Mouse (Mus musculus) brown adipose tissue, adult 24 weeks (tissue): ENCODE results near the gene Slc23a2. TPM values are rescaled to one million over a fixed set of nuclear protein-coding genes. Genes with fewer than 3 reads are reported as not detected.

Source experiments
- H3K27ac ChIP-seq: fragments of 200-500 bp; replicated peaks from 2 replicates; pipeline ENCODE4 v1.5.1; 2012; ENCODE audit warnings: low read depth, mild to moderate bottlenecking, low read length
- H3K4me1 ChIP-seq: fragments of 200-500 bp; 2 replicates; pipeline ENCODE4 v1.6.1; 2012; ENCODE audit warnings: low read length, mixed read lengths; ENCODE audit not compliant: control insufficient read depth, insufficient read depth, insufficient read length
- H3K4me3 ChIP-seq: fragments of 200-500 bp; 2 replicates; pipeline ENCODE4 v1.5.1; 2012; ENCODE audit warnings: low read depth, mild to moderate bottlenecking, low read length, moderate library complexity; ENCODE audit not compliant: insufficient read depth
- polyA plus RNA-seq: library from polyadenylated mRNA; stranded (reverse); fragments of >200 nt; gene quantifications from 2 replicates; pipeline ENCODE4 v1.2.4, GENCODE M21; 2012; ENCODE audit not compliant: missing spikeins, insufficient read depth, insufficient read length

The Slc23a2 gene
- polyA plus RNA-seq, 1 experiment = 12.3 TPM

GRCm38 (mm10) chr2:132031364-132032095 lies 113.4 kb downstream of the Slc23a2 start:
- H3K27ac ChIP-seq = no peak overlapping the region
- peaks cover 2% of the 10 kb centered on the region for H3K4me1 ChIP-seq
- no peak overlapping the region for H3K4me3 ChIP-seq

- Histone ChIP-seq H3K4me1 (peaks cover 2% of the 10 kb centered on the region), H3K27ac (peak overlapping the region; percentile 61), H3K4me3 (peak overlapping the region; percentile 53)
Observed at GRCm38 (mm10) chr2:132030418-132031363, 114.2 kb downstream of the Slc23a2 start.

- peaks cover 3% of the 10 kb centered on the region; the same call in 1 of the 2 replicates for H3K4me1 ChIP-seq
- peak within 1 kb of the TSS; percentile 71 for H3K4me3 ChIP-seq
- peak within 1 kb of the TSS; percentile 84 for H3K27ac ChIP-seq
Observed at GRCm38 (mm10) chr2:132029646-132030417, 115.1 kb downstream of the Slc23a2 start, which contains the start of gene Rassf2. Gene Rassf2, minus strand, starts transcription at chr2:132030258.

GRCm38 (mm10) chr2:132028894-132029605 lies 115.9 kb downstream of the Slc23a2 start:
- Histone ChIP-seq H3K4me3 (peak overlapping the region; percentile 71), H3K27ac (peak overlapping the region; percentile 84), H3K4me1 (peaks cover 4% of the 10 kb centered on the region)

- peak overlapping the region; percentile 71 for H3K4me3 ChIP-seq
Observed at GRCm38 (mm10) chr2:132028107-132028506, 116.8 kb downstream of the Slc23a2 start.

GRCm38 (mm10) chr2:132027366-132027765 lies 117.5 kb downstream of the Slc23a2 start:
- Histone ChIP-seq H3K27ac (peak overlapping the region; percentile 65), H3K4me3 (peak overlapping the region; percentile 27; the same call in 1 of the 2 replicates), H3K4me1 (peaks cover 11% of the 10 kb centered on the region)

More at GRCm38 (mm10) chr2:132028107-132028506, 116.8 kb downstream of the Slc23a2 start:
- Histone ChIP-seq H3K27ac (peak overlapping the region; percentile 84), H3K4me1 (peaks cover 6% of the 10 kb centered on the region)

GRCm38 (mm10) chr2:132024028-132024427 lies 120.9 kb downstream of the Slc23a2 start:
- peaks cover 27% of the 10 kb centered on the region for H3K4me1 ChIP-seq
- no peak overlapping the region for H3K27ac ChIP-seq
- no peak overlapping the region for H3K4me3 ChIP-seq

- peak overlapping the region; percentile 79 for H3K27ac ChIP-seq
- H3K4me1 ChIP-seq = peaks cover 29% of the 10 kb centered on the region
- no peak overlapping the region for H3K4me3 ChIP-seq
Observed at GRCm38 (mm10) chr2:132022621-132023020, 122.3 kb downstream of the Slc23a2 start.

GRCm38 (mm10) chr2:132021616-132022015 lies 123.3 kb downstream of the Slc23a2 start:
- Histone ChIP-seq H3K4me3 (no peak overlapping the region), H3K27ac (peak overlapping the region; percentile 72), H3K4me1 (peaks cover 29% of the 10 kb centered on the region)

GRCm38 (mm10) chr2:132020991-132021541 lies 123.8 kb downstream of the Slc23a2 start:
- peaks cover 29% of the 10 kb centered on the region for H3K4me1 ChIP-seq
- peak overlapping the region; percentile 72 for H3K27ac ChIP-seq
- H3K4me3 ChIP-seq = 0 out of 2 replicates have a peak overlapping the region, but pooled peaks have one; percentile 26

- Histone ChIP-seq H3K27ac (peak overlapping the region; percentile 72), H3K4me1 (peaks cover 29% of the 10 kb centered on the region), H3K4me3 (peak overlapping the region; percentile 26)
Observed at GRCm38 (mm10) chr2:132020420-132020819, 124.5 kb downstream of the Slc23a2 start.

GRCm38 (mm10) chr2:132019372-132019811 lies 125.5 kb downstream of the Slc23a2 start:
- Histone ChIP-seq H3K27ac (peak overlapping the region; percentile 82), H3K4me1 (peaks cover 26% of the 10 kb centered on the region), H3K4me3 (no peak overlapping the region)

GRCm38 (mm10) chr2:132018156-132018555 lies 126.8 kb downstream of the Slc23a2 start:
- Histone ChIP-seq H3K27ac (peak overlapping the region; percentile 82), H3K4me3 (no peak overlapping the region), H3K4me1 (peaks cover 24% of the 10 kb centered on the region)

GRCm38 (mm10) chr2:132017611-132018010 lies 127.3 kb downstream of the Slc23a2 start:
- H3K4me3 ChIP-seq = no peak overlapping the region
- H3K4me1 ChIP-seq = peaks cover 21% of the 10 kb centered on the region
- peak overlapping the region; percentile 82; the same call in 1 of the 2 replicates for H3K27ac ChIP-seq
